32 mouse cellular contexts compared by ENCODE assay signal in genomic region chr3:123722545-123722944, GRCm38 (mm10). TPM values are rescaled to one million over a fixed set of nuclear protein-coding genes. Genes with fewer than 3 reads are reported as not detected.
DNase-seq lines count a peak whose midpoint lies in the region; ATAC-seq and TF ChIP-seq lines count a peak whose summit lies in the region.
"Had no signal": no experiment of that assay in that cellular context is flagged by ENCODE, and none has a peak within 500 bp of the region (broad histone marks: within the 10 kb centered on the region; RNA-seq: fewer than 3 reads in every experiment).

No protein-coding gene starts in this region.

- ATAC-seq in megakaryocyte, adult 5-6 weeks (ENCODE audit: poor library complexity, severe bottlenecking), result no peak
- no peak for ATAC-seq in neural tube, embryonic 15.5 days (ENCODE audit: low FRiP score)
- ATAC-seq: forebrain, postnatal 0 days; inflammation-experienced regulatory T-cells, adult 6 months had no signal

- intact Hi-C loops in left cerebral cortex, adult 2 months (cut with DNase I), result loop anchor here (2.0 kb wide), 1 partner anchor 32 kb away; no protein-coding TSS in a partner anchor

- peak overlapping the region; percentile 40 for H3K27ac ChIP-seq in left cerebral cortex, adult 2 months
- no peak overlapping the region for H3K27ac ChIP-seq in neural tube, embryonic 15.5 days (replicated peaks)
- H3K27ac ChIP-seq: embryonic facial prominence, embryonic 13.5 days; forebrain, embryonic 12.5 days; gastrocnemius, adult 2 months; heart, adult 2 months; heart, embryonic 13.5 days; hindbrain, embryonic 10.5 days; hindbrain, embryonic 15.5 days; kidney, embryonic 15.5 days; layer of hippocampus, adult 2 months; liver, embryonic 15.5 days; lung, embryonic 15.5 days; midbrain, embryonic 12.5 days had no signal

- H3K9me3 ChIP-seq in neural tube, embryonic 15.5 days (replicated peaks), result no peaks in the 10 kb centered on the region
- H3K9me3 ChIP-seq: embryonic facial prominence, embryonic 13.5 days; forebrain, embryonic 12.5 days; G1E; heart, embryonic 13.5 days; hindbrain, embryonic 10.5 days; hindbrain, embryonic 15.5 days; kidney, embryonic 15.5 days; liver, embryonic 15.5 days; lung, embryonic 15.5 days; midbrain, embryonic 12.5 days had no signal

- no peak overlapping the region for H3K9ac ChIP-seq in neural tube, embryonic 15.5 days (replicated peaks)
- H3K9ac ChIP-seq: embryonic facial prominence, embryonic 13.5 days; forebrain, embryonic 12.5 days; forebrain, postnatal 0 days; heart, embryonic 13.5 days; hindbrain, embryonic 15.5 days; kidney, embryonic 15.5 days; liver, embryonic 15.5 days; lung, embryonic 15.5 days; midbrain, embryonic 12.5 days had no signal

- no peaks in the 10 kb centered on the region for H3K79me2 ChIP-seq in myocyte (ENCODE audit: control insufficient read depth, insufficient read depth)

- H3K4me1 ChIP-seq in neural tube, embryonic 15.5 days, result no peaks in the 10 kb centered on the region
- H3K4me1 ChIP-seq: embryonic facial prominence, embryonic 13.5 days; forebrain, embryonic 12.5 days; heart, embryonic 13.5 days; hindbrain, embryonic 10.5 days; hindbrain, embryonic 15.5 days; kidney, embryonic 15.5 days; liver, embryonic 15.5 days; lung, embryonic 15.5 days; megakaryocyte, embryonic 14.5 days; midbrain, embryonic 12.5 days had no signal

- no peak for TF ChIP-seq CTCF in left cerebral cortex, adult 2 months (IDR thresholded peaks at IDR 0.05)

- no peak for TF ChIP-seq POLR2A in myocyte (IDR thresholded peaks at IDR 0.05; ENCODE audit: insufficient read length, low read depth)

- no peaks in the 10 kb centered on the region for H3K27me3 ChIP-seq in myocyte (ENCODE audit: control insufficient read depth, insufficient read depth, insufficient read length)
- H3K27me3 ChIP-seq in neural tube, embryonic 15.5 days (replicated peaks), result no peaks in the 10 kb centered on the region
- H3K27me3 ChIP-seq: embryonic facial prominence, embryonic 13.5 days; forebrain, embryonic 12.5 days; heart, embryonic 13.5 days; hindbrain, embryonic 15.5 days; kidney, embryonic 15.5 days; liver, embryonic 15.5 days; lung, embryonic 15.5 days; megakaryocyte, embryonic 14.5 days; midbrain, embryonic 12.5 days had no signal

- WGBS in neural tube, embryonic 15.5 days, result 82% methylated on average over 1 of the region's 1 CpGs

- H3K4me2 ChIP-seq in myocyte (ENCODE audit: low read depth), result no peak overlapping the region
- no peak overlapping the region for H3K4me2 ChIP-seq in neural tube, embryonic 15.5 days
- H3K4me2 ChIP-seq: embryonic facial prominence, embryonic 13.5 days; forebrain, embryonic 12.5 days; heart, embryonic 13.5 days; hindbrain, embryonic 15.5 days; kidney, embryonic 15.5 days; liver, embryonic 15.5 days; lung, embryonic 15.5 days; midbrain, embryonic 12.5 days had no signal

- no peak overlapping the region for H3K4me3 ChIP-seq in left cerebral cortex, adult 2 months
- H3K4me3 ChIP-seq in myocyte, result no peak overlapping the region
- H3K4me3 ChIP-seq in neural tube, embryonic 15.5 days (replicated peaks), result no peak overlapping the region
- H3K4me3 ChIP-seq: embryonic facial prominence, embryonic 13.5 days; erythroblast, embryonic 14.5 days; forebrain, embryonic 12.5 days; gastrocnemius, adult 2 months; heart, adult 2 months; heart, embryonic 13.5 days; hindbrain, embryonic 10.5 days; hindbrain, embryonic 15.5 days; kidney, embryonic 15.5 days; layer of hippocampus, adult 2 months; liver, embryonic 15.5 days; lung, embryonic 15.5 days; megakaryocyte, embryonic 14.5 days; midbrain, embryonic 12.5 days had no signal

- no peak overlapping the region for H3ac ChIP-seq in myocyte (ENCODE audit: control insufficient read depth, insufficient read length)

- no peaks in the 10 kb centered on the region for H3K36me3 ChIP-seq in myocyte (ENCODE audit: control insufficient read depth, insufficient read depth)
- H3K36me3 ChIP-seq in neural tube, embryonic 15.5 days, result no peaks in the 10 kb centered on the region
- H3K36me3 ChIP-seq: embryonic facial prominence, embryonic 13.5 days; forebrain, embryonic 12.5 days; G1E; heart, embryonic 13.5 days; hindbrain, embryonic 10.5 days; hindbrain, embryonic 15.5 days; kidney, embryonic 15.5 days; liver, embryonic 15.5 days; lung, embryonic 15.5 days; midbrain, embryonic 12.5 days had no signal

- DNase-seq in left cerebral cortex, adult 2 months (ENCODE audit: extremely low spot score in 1 of 2, low spot score in 2 of 2), result peak; percentile 11 to 12
- DNase-seq in left cerebral cortex, adult 8-10 months (ENCODE audit: low spot score in 2 of 2), result no peak
- DNase-seq in 3T3-L1 (ENCODE audit: low read depth, low spot score), result peak; percentile 88
- DNase-seq in NIH3T3 (ENCODE audit: low read depth), result peak; percentile 54
- DNase-seq: adrenal gland, postnatal 25 days; cerebellum, adult 18-20 months; cerebellum, postnatal 10 days; forebrain, postnatal 0 days; gastrocnemius, adult 2 months; heart, adult 2 months; heart, postnatal 10 days; kidney, adult 11 months; kidney, postnatal 36 days; liver; thymus, postnatal 14 days had no signal

TF ChIP-seq in myocyte, 11 proteins besides CTCF, POLR2A, EP300 and RAD21:
- TF ChIP-seq CEBPB (IDR thresholded peaks at IDR 0.05; ENCODE audit: insufficient read depth, poor library complexity, severe bottlenecking) (peak; percentile 90), TCF12 (IDR thresholded peaks at IDR 0.05; ENCODE audit: insufficient read depth, poor library complexity, severe bottlenecking) (no peak)

RNA-seq across cellular contexts. Expression of gene Ndst3, which starts 31.9 kb away (rescaled TPM):
- total RNA-seq in left cerebral cortex, adult 2 months (2021), result 10 to 100 TPM; 25.0 to 26.2 TPM
- total RNA-seq in left cerebral cortex, adult 8-10 months (2022), result 10 to 100 TPM; 19.8 to 23.7 (median 23.6) TPM
- 0.59 TPM for polyA plus RNA-seq in myocyte (2012; fragmentation: generic; extraction: Trizol)
- not detected in 2 replicates for total RNA-seq in megakaryocyte, adult 5-6 weeks (2015)
- 0.04 and 0.28 TPM in 2 replicates for total RNA-seq in megakaryocyte, adult 5-6 weeks (2017)
- polyA plus RNA-seq in neural tube, embryonic 15.5 days (2015; fragmentation: Nextera tagmentation; extraction: Ambion mirVana), result 11.0 and 11.9 TPM in 2 replicates
- total RNA-seq: gastrocnemius, adult 2 months had no signal
- polyA plus RNA-seq: erythroblast, embryonic 14.5 days; G1E; inflammation-experienced regulatory T-cells, adult 6 months had no signal

Comparison
In these comparisons a context has a peak if more than half of its experiments do, and no peak if none do; other contexts are left out.
1. DNase-seq: peak in left cerebral cortex, adult 2 months (2 of 2), 3T3-L1 (single experiment) and NIH3T3 (single experiment); none in left cerebral cortex, adult 8-10 months (0 of 2).
2. RNA of gene Ndst3, which starts 31.9 kb away (total RNA-seq): 25.0 to 26.2 TPM in left cerebral cortex, adult 2 months and 19.8 to 23.7 TPM in left cerebral cortex, adult 8-10 months; 0.04 to 0.28 TPM in megakaryocyte, adult 5-6 weeks; every median in the first group is over 10 times any median in the second.